Mouse (Mus musculus) neural tube, embryonic 15.5 days (tissue): ENCODE data around the gene Gm4565. TPM values are rescaled to one million over a fixed set of nuclear protein-coding genes. Genes with fewer than 3 reads are reported as not detected.
"Not testable (repeated sequence)": the region's sequence is repeated elsewhere in the genome, so short reads cannot be mapped to it uniquely, and the experiment has no call there.

Experiments used
- ATAC-seq: fragments of 200-750 bp; cut with Nextera tagmentation; 2 replicates; pipeline ENCODE4 v1.8.0; 2017; ENCODE audit warnings: mild to moderate bottlenecking, moderate TSS enrichment, moderate library complexity; ENCODE audit not compliant: low FRiP score
- H3K27ac ChIP-seq: fragments of 300-500 bp; sonication (generic); replicated peaks from 2 replicates; pipeline ENCODE4 v1.5.1; 2015; ENCODE audit warnings: mild to moderate bottlenecking, inconsistent platforms
- H3K27me3 ChIP-seq: fragments of 300-500 bp; sonication (generic); replicated peaks from 2 replicates; pipeline ENCODE4 v1.6.1; 2015; ENCODE audit warnings: inconsistent platforms
- H3K36me3 ChIP-seq: fragments of 300-500 bp; sonication (generic); 2 replicates; pipeline ENCODE4 v1.6.1; 2015; ENCODE audit warnings: inconsistent platforms
- H3K4me1 ChIP-seq: fragments of 300-500 bp; sonication (generic); 2 replicates; pipeline ENCODE4 v1.6.1; 2015; ENCODE audit warnings: inconsistent platforms
- H3K4me2 ChIP-seq: fragments of 300-500 bp; sonication (generic); 2 replicates; pipeline ENCODE4 v1.6.1; 2015; ENCODE audit warnings: inconsistent platforms, mild to moderate bottlenecking, moderate library complexity
- H3K4me3 ChIP-seq: fragments of 300-500 bp; sonication (generic); replicated peaks from 2 replicates; pipeline ENCODE4 v1.5.1; 2015; ENCODE audit warnings: mild to moderate bottlenecking, inconsistent platforms
- H3K9ac ChIP-seq: fragments of 300-500 bp; sonication (generic); replicated peaks from 2 replicates; pipeline ENCODE4 v1.6.1; 2015; ENCODE audit warnings: mild to moderate bottlenecking, inconsistent platforms
- H3K9me3 ChIP-seq: fragments of 300-500 bp; sonication (generic); replicated peaks from 2 replicates; pipeline ENCODE4 v1.6.1; 2016; ENCODE audit warnings: inconsistent platforms
- WGBS: fragments of 180-500 bp; shearing (Covaris S2); methylation state at CpG from one replicate; pipeline ENCODE4 v1.1.7; 2015; ENCODE audit warnings: mixed read lengths; 5-methylcytosine and 5-hydroxymethylcytosine counted together
- polyA plus RNA-seq: library from polyadenylated mRNA; unstranded; fragments of >200 nt; fragmentation: Nextera tagmentation; extraction: Ambion mirVana; gene quantifications from 2 replicates; pipeline ENCODE4 v1.2.1, GENCODE M21; 2015

The Gm4565 gene
- not detected in 2 replicates for polyA plus RNA-seq

- ATAC-seq, H3K9me3 ChIP-seq: not testable (repeated sequence)
Measured at GRCm38 (mm10) chr7:22588027-22588426, at the start of gene Gm4565. Gene Gm4565, minus strand, starts transcription at chr7:22588127.

GRCm38 (mm10) chr7:22565243-22565642 is 22.7 kb downstream of the Gm4565 start, which contains the start of gene Gm4201:
Gene Gm4201, minus strand, starts transcription at chr7:22565343.
- not testable (repeated sequence) for H3K4me1 ChIP-seq, H3K4me2 ChIP-seq, H3K27me3 ChIP-seq, H3K27ac ChIP-seq, H3K9ac ChIP-seq, H3K36me3 ChIP-seq, ATAC-seq, H3K4me3 ChIP-seq, H3K9me3 ChIP-seq
- no CpG with 5 or more reads among the region's 3 CpGs for WGBS

More at GRCm38 (mm10) chr7:22588027-22588426, at the start of gene Gm4565:
- H3K4me1 ChIP-seq, H3K4me2 ChIP-seq, H3K36me3 ChIP-seq, H3K9ac ChIP-seq, H3K4me3 ChIP-seq, H3K27ac ChIP-seq, H3K27me3 ChIP-seq: not testable (repeated sequence)
- 88% methylated on average over 2 of the region's 4 CpGs for WGBS

- no CpG with 5 or more reads among the region's 1 CpGs for WGBS
- H3K4me1 ChIP-seq, H3K9ac ChIP-seq: not testable (repeated sequence)
Measured at GRCm38 (mm10) chr7:22534787-22535186, 53.1 kb downstream of the Gm4565 start, which contains the start of gene Gm8677. Gene Gm8677, minus strand, starts transcription at chr7:22534887.

More at GRCm38 (mm10) chr7:22534787-22535186, 53.1 kb downstream of the Gm4565 start, which contains the start of gene Gm8677:
- ATAC-seq, H3K27me3 ChIP-seq, H3K4me3 ChIP-seq, H3K27ac ChIP-seq, H3K9me3 ChIP-seq, H3K4me2 ChIP-seq, H3K36me3 ChIP-seq: not testable (repeated sequence)

Other genes with a start within 250 kb of the Gm4565 start
- gene Gm8660, start 217.1 kb downstream of the Gm4565 start, polyA plus RNA-seq = not detected in 2 replicates
- gene Vmn1r148, start 174.5 kb downstream of the Gm4565 start, polyA plus RNA-seq = not detected in 2 replicates
- not detected in 2 replicates for gene Vmn1r149, start 149.9 kb downstream of the Gm4565 start, polyA plus RNA-seq
- gene Gm10665, start 124.1 kb downstream of the Gm4565 start, polyA plus RNA-seq = not detected in 2 replicates
- gene Vmn1r151, start 88.4 kb downstream of the Gm4565 start, polyA plus RNA-seq = not detected in 2 replicates
- not detected in 2 replicates for gene Vmn1r152, start 65.2 kb downstream of the Gm4565 start, polyA plus RNA-seq
- gene Gm8677, start 53.2 kb downstream of the Gm4565 start, polyA plus RNA-seq = not detected in 2 replicates
- not detected in 2 replicates for gene Gm4201, start 22.8 kb downstream of the Gm4565 start, polyA plus RNA-seq
- not detected in 2 replicates for gene Vmn1r155, start 69.9 kb upstream of the Gm4565 start, polyA plus RNA-seq
- not detected in 2 replicates for gene Gm8693, start 104.2 kb upstream of the Gm4565 start, polyA plus RNA-seq
- gene Gm4567, start 131.6 kb upstream of the Gm4565 start, polyA plus RNA-seq = not detected in 2 replicates
- gene Vmn1r157, start 173.6 kb upstream of the Gm4565 start, polyA plus RNA-seq = not detected in 2 replicates
- gene Vmn1r158, start 202.7 kb upstream of the Gm4565 start, polyA plus RNA-seq = not detected in 2 replicates